Mouse (Mus musculus) regulatory T cell (primary cell): ENCODE results near the gene Fto.

Experiments used
- in situ Hi-C: fragments of 300-600 bp; cut with MboI, MseI; formaldehyde crosslinking; loops from one replicate; pipeline ENCODE4 v1.15.1; 2025; ENCODE audit warnings: high pct_unique_total_duplicates

Gene Fto

DNA sequence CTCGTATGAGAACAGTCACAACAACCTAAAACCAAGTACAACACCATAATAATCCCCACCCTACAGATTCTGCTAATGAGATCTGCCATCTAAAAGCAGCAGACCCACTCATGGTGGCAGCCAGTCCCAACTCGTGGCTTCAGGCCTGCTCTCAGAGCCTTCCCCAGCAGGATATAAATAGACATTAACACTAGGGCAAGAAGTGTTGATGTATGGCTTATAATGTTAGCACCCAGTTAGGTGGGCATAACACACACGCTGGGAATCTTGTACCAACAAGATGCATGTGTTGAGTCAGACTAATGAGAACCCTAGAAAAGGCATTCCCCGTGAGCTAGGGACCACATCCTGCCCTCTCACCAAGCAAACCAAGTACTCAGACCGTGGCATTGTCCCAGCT is 240.1 kb downstream of the Fto start:
- in situ Hi-C loops, result no loop called here

DNA sequence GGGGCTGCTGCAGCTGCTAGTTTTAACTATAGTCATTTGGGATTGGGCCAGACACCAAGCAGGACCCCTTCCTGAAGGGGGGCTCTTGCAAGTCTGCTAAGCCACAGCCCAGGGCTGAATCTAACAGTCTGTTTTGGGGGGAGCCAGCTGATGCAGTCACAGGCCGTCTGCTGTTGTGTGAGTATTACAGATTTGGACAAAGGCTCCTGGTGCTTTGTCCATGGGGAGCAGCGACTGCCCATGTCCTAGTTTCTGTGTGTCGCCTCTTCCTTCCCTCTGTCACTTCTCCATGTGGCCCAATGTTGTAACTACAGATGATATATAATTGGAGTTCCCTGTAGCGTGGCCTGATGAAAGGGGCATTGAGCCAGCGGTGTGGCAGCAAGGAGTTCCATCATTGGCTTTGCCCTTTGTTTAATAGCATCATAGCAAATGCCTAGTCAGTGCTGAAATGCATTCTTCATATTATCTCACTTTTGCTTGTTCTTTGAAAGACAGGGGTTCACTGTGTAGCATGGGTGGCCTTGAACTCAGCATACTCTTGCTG is 243.8 kb downstream of the Fto start:
- in situ Hi-C loops, result no loop called here

GRCm38 (mm10) chr8:91558408-91558807 is 245.1 kb downstream of the Fto start:
- in situ Hi-C loops, result no loop called here

DNA sequence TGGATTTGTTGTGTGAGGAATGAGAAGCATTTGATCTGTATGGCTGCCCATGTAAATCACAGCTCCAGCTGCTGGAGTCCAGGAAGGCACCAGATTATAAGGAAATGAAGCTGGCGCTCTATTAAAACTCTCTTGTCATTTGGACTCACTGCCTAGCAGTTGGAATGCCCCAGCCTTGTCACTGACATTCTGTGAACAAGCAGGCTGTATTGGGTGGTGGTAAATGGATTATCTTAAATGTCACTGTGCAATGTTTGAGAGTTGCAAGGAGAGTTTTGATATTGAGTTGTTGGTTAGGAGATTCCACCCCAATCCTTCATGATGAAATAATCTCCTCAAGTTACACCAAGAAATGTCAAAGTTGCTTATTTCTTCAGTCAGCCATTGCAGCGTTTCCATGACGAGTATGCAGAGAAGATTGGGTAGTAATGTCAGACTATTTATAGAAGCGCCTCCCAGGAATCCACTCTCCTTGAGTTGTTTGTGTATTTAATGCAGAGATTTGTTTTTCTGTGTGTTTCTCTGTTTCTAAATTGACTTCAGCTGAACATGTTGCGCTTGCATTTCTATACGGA is 246.8 kb downstream of the Fto start:
- in situ Hi-C loops, result no loop called here

GRCm38 (mm10) chr8:91561241-91561640 is 247.9 kb downstream of the Fto start:
- in situ Hi-C loops, result no loop called here

GRCm38 (mm10) chr8:91562600-91562999 is 249.3 kb downstream of the Fto start:
- in situ Hi-C loops, result no loop called here

DNA sequence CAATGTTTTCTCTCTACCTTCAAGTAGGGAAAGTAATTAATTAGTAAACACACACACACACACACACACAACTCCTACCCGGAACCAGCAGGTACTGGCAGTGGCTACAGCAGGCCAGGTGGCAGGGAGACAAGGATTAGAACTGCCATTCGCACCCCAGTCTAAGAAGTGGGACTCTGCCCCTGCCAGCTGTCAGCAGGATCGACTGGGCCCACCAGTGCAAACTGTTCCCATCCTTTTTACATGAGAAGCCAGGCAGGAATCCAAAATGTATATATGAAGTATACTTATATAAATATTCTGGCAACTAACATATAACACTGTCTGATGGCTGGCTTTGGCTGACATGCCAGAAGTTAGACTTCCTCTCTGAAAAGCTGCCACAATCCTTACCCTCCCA is 250.0 kb downstream of the Fto start:
- in situ Hi-C loops, result no loop called here

DNA sequence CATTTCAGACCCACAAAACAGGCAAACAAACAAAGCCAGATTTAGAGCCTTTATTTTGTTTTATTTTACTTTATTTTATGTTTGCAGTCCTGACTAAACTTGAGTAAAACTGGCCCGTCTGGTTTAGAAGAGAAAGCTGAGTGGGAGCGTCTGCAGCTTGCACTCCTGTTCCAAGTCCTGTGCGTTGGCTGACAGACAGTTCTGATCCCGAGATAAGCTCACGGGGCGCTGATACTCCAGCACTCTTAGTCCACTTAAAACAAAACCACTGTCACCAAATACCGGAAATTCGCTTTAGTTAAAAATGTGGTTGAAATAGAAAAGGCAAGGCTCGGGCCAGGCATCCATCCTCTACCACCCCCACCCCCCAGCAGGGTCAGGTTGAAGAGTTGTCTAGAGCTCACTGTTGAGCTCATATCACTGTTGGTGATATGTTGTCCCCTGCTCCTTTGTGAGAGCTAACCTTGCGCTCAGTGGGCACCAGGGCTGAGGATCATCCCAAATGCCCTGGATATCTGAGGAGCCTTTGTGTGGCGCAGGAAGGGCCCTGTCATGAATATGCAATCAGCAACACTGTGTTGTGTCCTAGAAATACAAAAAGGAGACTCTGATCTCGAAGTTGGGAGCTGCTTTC is 252.7 kb downstream of the Fto start:
- in situ Hi-C loops, result no loop called here

GRCm38 (mm10) chr8:91566503-91566869 is 253.2 kb downstream of the Fto start:
- in situ Hi-C loops, result no loop called here

- in situ Hi-C loops, result no loop called here
Observed at GRCm38 (mm10) chr8:91569874-91570273, 256.5 kb downstream of the Fto start.

DNA sequence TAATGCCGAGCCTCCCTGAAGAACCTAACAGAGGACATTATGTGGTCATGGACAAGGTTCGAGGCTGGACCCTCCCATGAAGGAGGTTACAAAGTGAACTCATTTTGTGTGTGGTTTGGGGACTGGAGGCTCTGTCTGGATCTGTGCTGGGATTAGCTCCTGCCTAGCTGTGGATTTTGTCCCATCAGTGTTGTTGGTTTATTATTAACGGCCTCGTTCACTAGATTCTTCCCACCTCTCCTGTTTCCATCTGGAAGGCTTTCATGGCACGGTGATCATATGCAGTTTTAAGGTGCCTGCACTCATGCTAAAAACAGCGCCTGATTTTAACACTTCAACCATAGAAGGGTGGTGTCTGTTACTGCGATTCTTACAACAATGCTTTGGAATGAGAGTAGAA is 257.5 kb downstream of the Fto start:
- in situ Hi-C loops, result no loop called here

- in situ Hi-C loops, result no loop called here
Observed at GRCm38 (mm10) chr8:91571978-91572377, 258.7 kb downstream of the Fto start.

GRCm38 (mm10) chr8:91572630-91573029 is 259.3 kb downstream of the Fto start:
- in situ Hi-C loops, result no loop called here

GRCm38 (mm10) chr8:91575576-91575975 is 262.3 kb downstream of the Fto start:
- in situ Hi-C loops, result no loop called here

DNA sequence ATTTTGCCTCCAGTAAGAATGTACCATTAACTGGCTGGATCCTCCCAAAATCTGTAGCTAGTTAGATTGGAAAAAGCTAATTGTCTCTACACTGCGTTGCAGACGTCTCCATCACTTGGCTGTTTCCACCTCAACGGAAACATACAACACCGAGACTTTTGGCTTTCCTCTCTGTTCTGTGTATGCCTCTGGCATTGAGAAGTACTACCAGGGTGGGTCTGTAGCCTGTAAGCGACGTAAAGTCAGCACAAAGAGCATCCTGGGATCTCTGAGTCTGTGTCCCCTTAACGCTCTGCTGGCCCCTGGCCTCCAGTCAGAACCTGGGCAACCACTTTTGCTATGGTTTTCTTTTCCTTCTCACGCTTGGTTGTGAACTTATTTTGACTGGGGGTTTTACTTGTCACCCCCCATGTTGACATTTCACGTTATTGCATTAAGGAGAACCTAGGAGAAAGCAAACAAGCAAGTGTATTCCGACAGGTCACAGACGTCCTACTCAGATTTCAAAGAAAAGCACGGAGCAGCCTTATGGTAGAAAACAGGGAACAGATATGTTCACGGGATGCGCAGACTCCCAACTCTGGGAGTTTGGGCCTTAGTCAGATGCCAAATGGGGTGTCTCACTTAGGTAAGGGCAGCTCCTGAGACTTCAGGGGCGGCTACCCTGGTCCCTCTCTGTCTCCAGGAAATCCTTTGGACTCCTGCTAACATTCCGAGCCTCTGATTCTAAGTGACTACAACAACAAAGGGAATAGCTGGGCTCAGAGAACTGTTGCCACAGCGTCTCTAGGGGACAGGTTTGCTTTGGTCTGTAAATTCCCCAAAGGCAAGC is 263.0 kb downstream of the Fto start:
- in situ Hi-C loops, result no loop called here

GRCm38 (mm10) chr8:91576918-91577241 is 263.6 kb downstream of the Fto start:
- in situ Hi-C loops, result no loop called here

DNA sequence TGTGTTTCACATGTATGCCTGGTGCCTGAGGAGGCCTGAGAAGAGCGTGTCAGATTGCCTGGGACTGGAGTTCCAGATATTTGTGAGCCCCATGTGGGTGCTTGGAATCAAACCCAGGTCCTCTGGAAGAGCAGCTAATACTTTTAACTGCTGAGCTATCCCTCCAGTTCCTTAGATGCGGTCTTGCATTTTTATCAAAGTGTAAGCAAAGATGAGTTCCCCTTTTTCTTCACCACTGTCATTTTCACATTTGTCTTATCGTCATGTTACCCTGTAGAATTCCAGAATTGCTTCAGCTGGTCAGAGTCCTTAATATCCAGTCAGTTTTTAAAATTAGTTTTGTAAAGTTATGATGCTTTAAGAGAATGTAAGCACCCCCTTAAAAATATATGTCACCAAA is 264.3 kb downstream of the Fto start:
- in situ Hi-C loops, result no loop called here

DNA sequence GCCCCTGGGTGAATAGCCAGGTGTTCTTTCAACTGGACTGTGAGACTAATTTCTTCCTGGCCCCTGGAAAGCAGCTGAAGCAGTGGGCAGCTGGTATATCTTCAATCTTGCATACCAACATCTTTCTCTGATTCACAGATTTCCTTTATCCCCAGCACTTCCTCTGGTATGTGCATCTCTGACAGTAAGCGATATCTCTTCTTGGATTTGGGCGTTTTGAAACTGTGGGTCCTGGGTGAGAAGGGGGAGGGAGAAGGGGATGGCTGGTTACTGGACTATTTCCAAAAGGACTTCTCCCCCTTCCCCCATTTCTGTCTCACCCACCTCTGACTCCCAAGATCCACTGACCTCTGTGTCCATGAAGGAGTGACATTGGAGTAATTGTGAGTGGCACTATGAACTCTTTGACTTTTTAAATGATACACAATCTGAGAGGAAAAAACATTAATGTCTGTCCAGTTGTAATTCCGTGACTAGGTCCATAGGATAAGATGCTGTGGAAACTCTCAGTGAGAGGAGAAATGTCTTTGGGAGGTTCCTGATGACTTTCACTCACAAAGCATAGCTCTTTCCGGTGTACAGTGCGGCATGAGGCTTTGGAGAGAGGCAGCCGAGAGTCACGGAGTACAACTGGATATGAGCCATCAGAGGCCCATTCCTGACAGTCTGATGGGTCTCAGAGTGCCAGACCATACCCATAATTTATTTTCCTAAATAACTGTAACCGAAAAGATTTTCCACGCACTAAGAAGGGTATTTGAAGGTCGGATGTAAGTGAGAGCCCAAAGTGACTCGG is 271.5 kb downstream of the Fto start:
- in situ Hi-C loops, result no loop called here

DNA sequence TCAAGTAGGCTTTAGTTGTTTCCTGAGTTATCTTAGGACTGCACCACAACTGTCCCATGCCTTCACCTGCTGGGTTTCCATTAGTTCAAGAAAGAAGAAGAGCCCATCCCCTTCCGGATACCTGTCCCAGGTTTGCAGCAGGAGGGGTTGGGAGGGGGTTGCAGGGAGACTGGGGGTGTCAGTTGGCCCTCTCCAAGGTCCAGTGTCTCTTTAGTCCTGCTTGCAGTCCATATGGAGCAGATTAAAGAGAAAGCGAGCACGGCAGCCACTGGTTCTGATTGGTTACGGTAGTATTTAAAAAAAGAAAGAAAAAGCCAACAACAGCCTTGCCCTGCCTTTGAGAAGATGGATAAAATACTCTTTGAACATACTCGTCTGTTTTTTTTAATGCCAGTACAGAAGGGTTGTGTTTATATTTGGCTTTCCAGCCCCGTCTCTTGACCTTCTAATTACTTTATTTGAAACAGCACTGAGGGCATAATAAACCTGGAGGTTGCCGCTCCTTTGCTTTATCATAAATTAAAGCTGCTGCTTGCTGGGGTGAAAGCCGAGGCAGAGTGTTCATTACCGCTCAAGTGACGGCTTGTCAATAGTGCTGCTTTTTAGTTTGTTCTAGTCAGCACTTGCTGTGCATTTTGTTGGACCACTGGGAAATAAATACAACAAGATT is 279.2 kb downstream of the Fto start:
- in situ Hi-C loops, result no loop called here

- in situ Hi-C loops, result no loop called here
Observed at GRCm38 (mm10) chr8:91593202-91593781, 280.0 kb downstream of the Fto start.

- in situ Hi-C loops, result no loop called here
Observed at GRCm38 (mm10) chr8:91599349-91599837, 286.1 kb downstream of the Fto start.
